14 mouse cellular contexts compared by ENCODE assay signal in the genomic region with DNA sequence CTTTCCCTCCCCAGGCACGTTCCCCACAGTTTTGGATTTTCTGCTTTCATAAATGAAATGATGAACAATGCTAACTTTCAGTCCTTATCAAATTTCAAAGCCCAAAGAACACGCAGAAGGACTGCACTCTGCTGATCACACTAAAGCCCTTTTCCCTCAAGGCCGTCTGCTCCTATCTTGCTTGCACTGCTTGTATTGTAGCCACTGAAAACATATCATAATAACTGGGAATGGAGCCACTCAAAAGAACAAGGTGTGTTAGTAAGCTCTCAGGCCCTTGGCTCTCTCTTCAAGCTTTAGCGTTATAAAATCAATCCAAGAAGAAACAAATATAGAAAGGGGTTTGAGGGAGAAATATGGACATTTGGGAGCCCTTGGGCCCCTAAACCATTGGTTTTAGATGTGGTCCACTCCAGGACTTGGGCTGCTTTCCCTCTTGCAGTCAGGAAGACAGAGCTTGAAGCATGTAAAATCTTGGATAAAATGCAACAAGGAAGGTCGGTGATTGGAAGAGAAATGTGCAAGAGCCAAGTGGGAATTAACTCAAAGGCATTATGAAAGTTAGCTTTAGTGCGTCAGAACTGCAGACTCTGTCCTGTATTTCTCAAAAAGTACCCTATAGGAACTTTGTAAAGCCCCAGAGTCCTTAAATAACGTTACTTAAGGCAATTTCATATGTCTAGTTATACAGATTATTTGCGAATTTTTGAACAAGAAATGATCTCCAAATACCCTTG. TPM values are rescaled to one million over a fixed set of nuclear protein-coding genes. Genes with fewer than 3 reads are reported as not detected.
DNase-seq lines count a peak whose midpoint lies in the region; ATAC-seq and TF ChIP-seq lines count a peak whose summit lies in the region.
"Had no signal": no experiment of that assay in that cellular context is flagged by ENCODE, and none has a peak within 500 bp of the region (broad histone marks: within the 10 kb centered on the region; RNA-seq: fewer than 3 reads in every experiment).

No protein-coding gene starts in this region.

- peak overlapping the region; percentile 30 for H3K27ac ChIP-seq in heart, embryonic 15.5 days
- no peak overlapping the region for H3K27ac ChIP-seq in heart, embryonic 10.5 days
- H3K27ac ChIP-seq in testis, adult 2 months (ENCODE audit: control insufficient read depth, insufficient read depth, low read depth, low read length), result peak overlapping the region; percentile 14; the same call in 1 of the 2 replicates
- H3K27ac ChIP-seq: hindbrain, embryonic 12.5 days; kidney, postnatal 0 days; layer of hippocampus, adult 2 months had no signal

- peak; percentile 31 to 60 for DNase-seq in adrenal gland, adult (ENCODE audit: inconsistent age in 2 of 2, low spot score in 1 of 2)
- no peak for DNase-seq in adrenal gland, postnatal 14 days
- no peak for DNase-seq in heart, embryonic 10.5 days (ENCODE audit: low spot score)
- no peak for DNase-seq in testis, postnatal 10 days (ENCODE audit: low spot score)
- DNase-seq in embryo, embryonic 10.5 days (ENCODE audit: low spot score), result no peak
- DNase-seq: cerebellum, adult 9-10 months; liver, postnatal 0 days; thymus, postnatal 4 days had no signal

- H3K9me3 ChIP-seq in heart, embryonic 15.5 days (replicated peaks), result no peaks in the 10 kb centered on the region
- H3K9me3 ChIP-seq in heart, embryonic 10.5 days, result no peaks in the 10 kb centered on the region
- H3K9me3 ChIP-seq: hindbrain, embryonic 12.5 days had no signal

- WGBS in heart, embryonic 15.5 days, result 50% methylated on average over 8 of the region's 8 CpGs
- 74% methylated on average over 8 of the region's 8 CpGs for WGBS in heart, embryonic 10.5 days

- H3K36me3 ChIP-seq in heart, embryonic 15.5 days, result no peaks in the 10 kb centered on the region
- H3K36me3 ChIP-seq in heart, embryonic 10.5 days, result no peaks in the 10 kb centered on the region
- no peaks in the 10 kb centered on the region for H3K36me3 ChIP-seq in testis, adult 2 months (ENCODE audit: control insufficient read depth, insufficient read depth, low read length)
- H3K36me3 ChIP-seq: hindbrain, embryonic 12.5 days had no signal

- no peak overlapping the region for H3K4me3 ChIP-seq in heart, embryonic 15.5 days
- no peak overlapping the region for H3K4me3 ChIP-seq in heart, embryonic 10.5 days
- H3K4me3 ChIP-seq in testis, adult 2 months (ENCODE audit: control insufficient read depth, low read depth, low read length), result no peak overlapping the region
- H3K4me3 ChIP-seq: hindbrain, embryonic 12.5 days; layer of hippocampus, adult 2 months had no signal

- TF ChIP-seq CTCF in testis, adult 2 months (IDR thresholded peaks at IDR 0.05; ENCODE audit: control insufficient read depth, insufficient read depth, insufficient replicate concordance, low read depth, low read length), result no peak

- no peaks in the 10 kb centered on the region for H3K27me3 ChIP-seq in heart, embryonic 15.5 days
- H3K27me3 ChIP-seq in heart, embryonic 10.5 days (ENCODE audit: insufficient read depth, poor library complexity, severe bottlenecking), result no peaks in the 10 kb centered on the region
- H3K27me3 ChIP-seq in testis, adult 2 months (ENCODE audit: control insufficient read depth, insufficient read depth, low read length), result no peaks in the 10 kb centered on the region
- H3K27me3 ChIP-seq: hindbrain, embryonic 12.5 days had no signal

- H3K9ac ChIP-seq in heart, embryonic 15.5 days, result no peak overlapping the region
- H3K9ac ChIP-seq: hindbrain, embryonic 12.5 days; liver, postnatal 0 days had no signal

- ATAC-seq in heart, embryonic 15.5 days (replicated peaks; ENCODE audit: insufficient number of reproducible peaks, insufficient read depth, low FRiP score, low read depth), result no peak
- ATAC-seq in megakaryocyte progenitor cell, adult 5-6 weeks (replicated peaks; ENCODE audit: poor library complexity), result no peak
- ATAC-seq: liver, postnatal 0 days had no signal

- H3K4me1 ChIP-seq in heart, embryonic 15.5 days (replicated peaks), result 0 out of 2 replicates have a peak, but pooled peaks cover 3% of the 10 kb centered on the region
- no peaks in the 10 kb centered on the region for H3K4me1 ChIP-seq in heart, embryonic 10.5 days
- no peaks in the 10 kb centered on the region for H3K4me1 ChIP-seq in testis, adult 2 months (ENCODE audit: control insufficient read depth, insufficient read depth, low read length)

- TF ChIP-seq POLR2A in testis, adult 2 months (IDR thresholded peaks at IDR 0.05; ENCODE audit: control insufficient read depth, low read depth, low read length), result no peak

- H3K4me2 ChIP-seq in heart, embryonic 15.5 days, result no peak overlapping the region
- H3K4me2 ChIP-seq: hindbrain, embryonic 12.5 days had no signal

RNA-seq across cellular contexts. Expression of a gene that starts 48.3 kb away (rescaled TPM):
- 106 and 108 TPM in 2 replicates for total RNA-seq in adrenal gland, postnatal 14 days (2021)
- 25.8 and 26.1 TPM in 2 replicates for polyA plus RNA-seq in heart, embryonic 15.5 days (2015; fragmentation: Nextera tagmentation; extraction: Ambion mirVana)
- polyA plus RNA-seq in heart, embryonic 10.5 days (2016; fragmentation: Nextera tagmentation; extraction: Ambion mirVana), result 29.2 and 30.1 TPM in 2 replicates
- 4.6 and 5.1 TPM in 2 replicates for polyA plus RNA-seq in testis, adult 2 months (2012; rRNA removed)
- 25.2 and 28.9 TPM in 2 replicates for total RNA-seq in megakaryocyte progenitor cell, adult 5-6 weeks (2015)
- 20.2 and 22.0 TPM in 2 replicates for total RNA-seq in megakaryocyte progenitor cell, adult 5-6 weeks (2017)

RNA-seq across cellular contexts. Expression of a gene that starts 48.5 kb away (rescaled TPM):
- 64.1 and 71.0 TPM in 2 replicates for total RNA-seq in adrenal gland, postnatal 14 days (2021)
- 9.3 and 10.0 TPM in 2 replicates for polyA plus RNA-seq in heart, embryonic 15.5 days (2015; fragmentation: Nextera tagmentation; extraction: Ambion mirVana)
- 9.2 and 9.7 TPM in 2 replicates for polyA plus RNA-seq in heart, embryonic 10.5 days (2016; fragmentation: Nextera tagmentation; extraction: Ambion mirVana)
- polyA plus RNA-seq in testis, adult 2 months (2012; rRNA removed), result 1.2 and 1.3 TPM in 2 replicates
- 0.54 and 0.81 TPM in 2 replicates for total RNA-seq in megakaryocyte progenitor cell, adult 5-6 weeks (2015)
- total RNA-seq in megakaryocyte progenitor cell, adult 5-6 weeks (2017), result 0.24 and 0.79 TPM in 2 replicates

Comparison
In these comparisons a context has a peak if more than half of its experiments do, and no peak if none do; other contexts are left out.
1. DNase-seq: peak in adrenal gland, adult (2 of 2); none in adrenal gland, postnatal 14 days (single experiment), heart, embryonic 10.5 days (single experiment), testis, postnatal 10 days (single experiment) and embryo, embryonic 10.5 days (single experiment).